Mouse (Mus musculus) liver (tissue): ENCODE measurements around the gene Lpp.

Source experiments
- DNase-seq: peaks from one replicate; pipeline ENCODE4 v3.0.0-alpha.2; 2020; ENCODE audit warnings: mixed read lengths

Gene Lpp

DNA sequence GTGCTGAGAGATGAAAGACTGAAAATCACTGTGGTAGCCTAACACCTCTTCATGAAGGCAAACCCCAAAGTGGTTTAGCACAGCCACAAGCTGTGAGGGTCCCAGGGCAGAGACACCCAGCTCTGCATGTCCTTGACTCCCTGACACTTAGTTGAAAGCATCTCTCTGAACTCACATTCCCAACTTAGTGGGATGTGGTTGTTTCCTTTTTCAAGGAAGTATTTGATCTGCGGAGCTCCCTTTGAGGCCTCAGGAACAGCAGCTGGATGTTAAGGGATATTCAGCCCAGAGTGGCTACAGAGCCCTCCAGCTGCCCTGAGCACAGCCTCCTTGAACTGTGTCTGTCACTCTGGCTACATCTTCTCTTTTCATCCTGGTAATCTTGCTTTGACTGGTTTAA, 48.0 kb downstream of the Lpp start:
- no peak for DNase-seq

GRCm38 (mm10) chr16:24442500-24443122, 49.3 kb downstream of the Lpp start:
- DNase-seq, result no peak

DNA sequence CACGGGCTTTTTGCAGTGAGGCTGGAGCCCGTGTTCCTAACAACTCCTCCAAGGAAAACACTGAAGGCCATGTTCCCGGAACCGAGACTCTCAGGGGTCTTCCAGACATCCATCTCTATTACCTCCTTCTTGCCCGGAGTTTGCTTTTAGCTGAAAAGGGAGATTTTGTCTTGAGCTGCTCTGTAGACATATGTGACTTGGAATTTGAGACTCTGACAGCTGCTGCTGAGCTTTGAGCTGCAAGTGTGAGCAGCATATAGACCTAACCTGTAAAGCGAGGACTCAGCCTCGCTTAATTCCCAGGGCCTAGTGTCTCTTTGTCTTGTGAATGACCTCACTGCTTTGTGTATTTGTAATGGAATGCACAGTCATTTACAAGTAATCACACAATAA, 49.8 kb downstream of the Lpp start:
- DNase-seq, result no peak

GRCm38 (mm10) chr16:24443555-24443954, 50.2 kb downstream of the Lpp start:
- DNase-seq, result no peak

- no peak for DNase-seq
Measured at GRCm38 (mm10) chr16:24444818-24445217, 51.5 kb downstream of the Lpp start.

DNA sequence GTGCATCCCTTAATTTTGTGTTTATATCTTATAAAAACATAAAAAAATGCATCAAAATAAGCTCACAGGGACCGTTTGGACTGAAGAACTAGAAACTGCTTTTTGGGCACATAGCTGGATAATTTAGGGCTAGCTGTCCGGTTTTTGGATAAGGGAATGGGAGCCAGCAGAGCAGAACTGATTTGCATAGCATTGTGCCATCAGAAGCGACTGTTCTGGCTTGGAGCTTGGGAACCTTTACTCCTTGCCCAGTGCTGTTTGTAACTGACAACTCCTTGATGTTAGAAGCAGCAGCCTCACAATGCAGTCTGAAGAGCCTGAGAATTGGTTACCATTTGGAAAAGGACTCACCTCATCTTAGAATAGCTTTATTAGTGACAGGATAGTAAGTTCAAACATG, 52.2 kb downstream of the Lpp start:
- DNase-seq, result no peak

DNA sequence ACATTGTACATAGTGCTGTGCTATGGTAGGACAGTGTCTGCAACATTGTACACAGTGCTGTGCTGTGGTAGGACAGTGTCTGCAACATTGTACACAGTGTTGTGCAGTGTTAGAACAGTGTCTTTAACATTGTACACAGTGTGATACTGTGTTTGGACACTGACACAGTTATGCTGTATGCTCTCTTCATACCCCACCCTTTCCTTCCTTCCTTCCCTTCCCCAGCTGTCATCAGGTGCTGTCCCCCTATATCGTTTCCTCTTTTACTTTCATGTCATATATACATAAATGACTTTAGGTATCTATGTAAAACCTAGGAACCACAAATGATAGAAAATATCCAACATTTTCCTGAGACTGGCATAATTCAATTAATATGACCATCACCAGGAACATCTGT, 53.1 kb downstream of the Lpp start:
- DNase-seq, result no peak

- DNase-seq, result no peak
Measured at GRCm38 (mm10) chr16:24447666-24448492, 54.6 kb downstream of the Lpp start.

DNA sequence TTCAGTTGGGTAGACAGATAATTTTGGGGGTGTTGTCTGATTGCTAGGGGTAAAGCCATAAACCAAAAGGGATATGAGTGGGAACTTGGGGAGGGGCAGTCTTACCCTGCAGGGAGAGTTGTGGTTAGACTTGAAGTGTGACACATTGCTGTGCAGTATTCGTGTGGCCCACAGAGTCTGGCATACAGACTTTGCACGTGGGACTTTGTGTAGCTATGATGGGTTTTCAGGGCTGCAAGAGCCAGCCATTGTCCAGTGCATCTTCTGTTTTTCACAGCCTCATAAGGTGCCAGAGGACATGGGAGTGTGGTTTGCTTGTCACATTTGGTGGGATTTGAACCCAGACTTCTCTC, 55.2 kb downstream of the Lpp start:
- no peak for DNase-seq

- DNase-seq, result no peak
Measured at GRCm38 (mm10) chr16:24449806-24450205, 56.5 kb downstream of the Lpp start.

- DNase-seq, result no peak
Measured at GRCm38 (mm10) chr16:24450256-24450655, 56.9 kb downstream of the Lpp start.

GRCm38 (mm10) chr16:24451123-24451522, 57.8 kb downstream of the Lpp start:
- no peak for DNase-seq

DNA sequence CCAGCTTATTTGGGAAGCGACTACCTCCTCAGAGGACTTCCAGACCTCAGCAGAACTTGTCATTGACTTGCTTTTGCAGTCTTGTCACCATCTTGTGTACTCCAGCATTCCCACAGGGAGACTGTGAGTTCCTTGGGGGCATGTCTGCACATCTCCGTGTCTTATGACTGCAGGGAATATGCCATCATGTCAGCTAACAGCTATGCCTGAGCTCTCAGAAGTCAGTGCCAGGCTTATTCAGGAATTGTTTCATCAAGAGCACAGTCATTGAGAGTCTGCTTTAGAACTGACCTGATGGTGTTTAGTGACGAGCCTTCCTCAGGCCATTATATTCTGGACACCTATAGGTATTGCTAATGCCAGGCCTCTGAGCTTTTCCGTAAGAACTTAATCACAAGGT, 60.2 kb downstream of the Lpp start:
- no peak for DNase-seq

DNA sequence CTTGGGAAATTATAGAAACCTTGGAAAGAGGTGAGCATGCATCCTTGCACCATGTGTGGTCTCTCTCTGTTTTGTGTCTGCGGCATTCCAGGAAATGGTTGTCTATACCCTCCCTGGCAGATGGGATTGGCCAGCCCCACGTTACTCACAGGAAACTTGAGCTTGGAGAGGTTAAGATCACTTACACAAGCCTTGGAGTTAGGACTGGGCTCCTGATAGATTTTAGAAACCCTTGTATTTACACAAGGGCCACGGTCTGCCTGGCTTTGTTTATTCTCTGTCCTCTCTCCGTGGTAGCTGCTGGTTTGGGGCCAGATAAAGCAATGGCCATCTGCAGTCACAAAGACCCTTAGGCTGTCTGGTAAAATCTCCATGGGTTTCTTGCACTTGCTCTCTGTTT, 61.2 kb downstream of the Lpp start:
- DNase-seq, result no peak

- DNase-seq, result no peak
Measured at GRCm38 (mm10) chr16:24455361-24455855, 62.1 kb downstream of the Lpp start.

GRCm38 (mm10) chr16:24463842-24464241, 70.5 kb downstream of the Lpp start:
- no peak for DNase-seq

DNA sequence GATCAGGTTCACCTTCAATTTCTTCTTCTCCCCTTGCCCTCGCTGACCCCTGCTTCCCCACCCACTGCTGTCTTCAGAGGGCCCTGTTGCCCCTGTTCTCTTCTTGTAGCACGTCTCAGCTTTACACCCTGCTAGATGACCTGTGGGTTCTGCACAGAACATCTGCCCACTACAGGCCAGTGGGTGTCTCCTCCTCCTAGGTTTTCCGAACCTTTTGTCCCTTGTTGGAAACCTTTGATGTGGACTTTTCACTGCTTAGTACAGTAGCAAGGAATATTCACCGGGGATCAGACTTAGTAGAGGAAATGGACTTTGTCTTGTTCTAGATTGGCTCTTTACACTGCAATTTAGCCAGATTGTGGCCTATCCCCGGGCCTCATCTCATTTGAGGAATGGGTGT, 71.1 kb downstream of the Lpp start:
- DNase-seq, result no peak

DNA sequence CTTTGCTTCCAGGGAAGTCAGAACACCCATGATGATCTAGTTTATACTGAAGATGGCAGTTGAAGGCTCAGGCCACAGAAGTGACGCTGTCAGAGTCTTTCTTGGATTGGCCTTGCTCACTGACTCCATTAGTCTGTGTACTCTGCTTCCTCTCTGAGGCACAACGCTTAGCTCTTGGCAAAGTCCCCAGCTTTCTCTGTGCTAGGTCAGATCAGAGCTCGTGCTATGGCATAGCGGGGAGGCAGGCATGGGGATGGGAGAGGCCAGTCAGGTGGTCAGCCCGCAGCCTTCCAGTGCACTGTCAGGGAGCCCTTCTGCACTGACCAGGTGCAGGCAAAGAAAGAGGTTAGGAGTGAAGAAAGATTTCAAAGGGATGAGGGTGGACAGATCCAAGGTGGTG, 72.3 kb downstream of the Lpp start:
- DNase-seq, result no peak

GRCm38 (mm10) chr16:24467544-24468290, 74.4 kb downstream of the Lpp start:
- DNase-seq, result no peak

DNA sequence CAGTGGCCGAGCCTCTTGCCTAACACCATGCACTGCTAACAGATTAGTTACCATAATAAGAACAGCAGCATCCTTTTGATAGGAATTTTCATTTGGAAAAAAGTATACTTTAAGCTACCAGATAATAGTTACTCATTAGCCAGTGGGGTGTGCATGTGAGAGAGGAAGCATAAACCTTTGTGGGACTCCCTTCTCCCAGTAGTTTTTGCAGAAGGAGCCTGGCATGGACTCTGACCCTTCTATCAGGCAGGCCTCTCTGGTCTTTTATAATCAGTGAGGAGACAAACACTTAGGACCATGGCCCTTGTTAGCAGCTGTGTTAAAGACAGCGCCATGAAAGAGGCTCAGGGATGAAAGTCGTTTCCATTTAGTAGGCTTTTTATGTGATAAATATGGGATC, 76.0 kb downstream of the Lpp start:
- no peak for DNase-seq

GRCm38 (mm10) chr16:24470601-24471000, 77.3 kb downstream of the Lpp start:
- no peak for DNase-seq

DNA sequence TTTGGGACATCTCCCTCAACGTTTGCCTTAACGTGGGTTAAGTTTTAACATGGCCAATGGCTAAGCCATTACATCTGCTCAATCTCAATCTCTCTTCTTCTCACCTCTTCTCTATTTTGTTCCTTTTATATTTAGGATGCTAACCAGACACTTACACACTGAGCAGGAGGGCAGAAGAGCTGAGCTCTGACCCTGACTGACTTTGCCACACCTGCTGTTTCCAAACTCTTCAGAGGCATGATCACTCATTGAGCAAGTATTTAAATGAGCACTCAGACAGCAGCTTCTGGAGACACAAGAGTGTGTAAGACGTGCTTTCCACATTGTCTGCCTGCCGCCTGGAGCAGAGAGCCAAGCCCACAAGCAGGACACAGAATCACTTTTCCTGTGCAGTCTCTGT, 77.7 kb downstream of the Lpp start:
- DNase-seq, result no peak

- no peak for DNase-seq
Measured at GRCm38 (mm10) chr16:24471801-24472200, 78.5 kb downstream of the Lpp start.

GRCm38 (mm10) chr16:24473966-24474365, 80.7 kb downstream of the Lpp start:
- no peak for DNase-seq
